Mouse (Mus musculus): Measurements from ENCODE around the gene Cisd2.

Gene Cisd2

GRCm38 (mm10) chr3:135409219-135409618, 14.5 kb downstream of the Cisd2 start:
- no peak for DNase-seq

- no peak for DNase-seq
These were observed 16.4 kb downstream of the Cisd2 start for GRCm38 (mm10) chr3:135407351-135407750.

GRCm38 (mm10) chr3:135404599-135404998, 19.1 kb downstream of the Cisd2 start:
- no peak for DNase-seq

- no peak for DNase-seq
These were observed 19.9 kb downstream of the Cisd2 start for GRCm38 (mm10) chr3:135403856-135404255.

GRCm38 (mm10) chr3:135403211-135403610, 20.5 kb downstream of the Cisd2 start:
- DNase-seq = no peak

GRCm38 (mm10) chr3:135402201-135402658, 21.5 kb downstream of the Cisd2 start:
- peak; percentile 84 to 87 for DNase-seq

- DNase-seq = no peak
These were observed 26.6 kb downstream of the Cisd2 start for GRCm38 (mm10) chr3:135397112-135397511.

- no peak for DNase-seq
These were observed 27.6 kb downstream of the Cisd2 start for GRCm38 (mm10) chr3:135396081-135396480.

- no peak for DNase-seq
These were observed 28.6 kb downstream of the Cisd2 start for GRCm38 (mm10) chr3:135395085-135395484.

GRCm38 (mm10) chr3:135393186-135393585, 30.5 kb downstream of the Cisd2 start:
- no peak for DNase-seq

- DNase-seq = no peak
These were observed 43.9 kb downstream of the Cisd2 start for GRCm38 (mm10) chr3:135379868-135380267.

- no peak for DNase-seq
These were observed 46.3 kb downstream of the Cisd2 start for GRCm38 (mm10) chr3:135377445-135377844.

- DNase-seq = no peak
These were observed 47.9 kb downstream of the Cisd2 start for GRCm38 (mm10) chr3:135375836-135376235.

- no peak for DNase-seq
These were observed 66.3 kb downstream of the Cisd2 start for GRCm38 (mm10) chr3:135357394-135357793.

Data from lung, adult 18-20 months (tissue).